30 mouse cellular contexts compared by ENCODE assay signal in genomic region chr11:22669267-22669666, GRCm38 (mm10).
DNase-seq lines count a peak whose midpoint lies in the region; ATAC-seq lines count a peak whose summit lies in the region.
"Had no signal": no experiment of that assay in that cellular context is flagged by ENCODE, and none has a peak within 500 bp of the region (broad histone marks: within the 10 kb centered on the region; RNA-seq: fewer than 3 reads in every experiment).

No protein-coding gene starts in this region.

- H3K4me1 ChIP-seq in stomach, embryonic 16.5 days (ENCODE audit: control insufficient read depth, insufficient read depth, low read length), result 0 out of 2 replicates have a peak, but pooled peaks cover 3% of the 10 kb centered on the region
- H3K4me1 ChIP-seq: embryonic facial prominence, embryonic 12.5 days; intestine, embryonic 15.5 days; lung, embryonic 15.5 days had no signal

- H3K9me3 ChIP-seq in stomach, embryonic 16.5 days (replicated peaks; ENCODE audit: control insufficient read depth, low read length), result no peaks in the 10 kb centered on the region
- H3K9me3 ChIP-seq: embryonic facial prominence, embryonic 12.5 days; forebrain, embryonic 10.5 days; forebrain, embryonic 15.5 days; hindbrain, embryonic 12.5 days; intestine, embryonic 15.5 days; limb, embryonic 13.5 days; lung, embryonic 15.5 days; megakaryocyte, embryonic 14.5 days; midbrain, embryonic 13.5 days had no signal

- ATAC-seq in stomach, embryonic 16.5 days (ENCODE audit: insufficient read depth, low FRiP score), result peak; percentile 57; the same call in 1 of the 2 replicates
- no peak for ATAC-seq in megakaryocyte-erythroid progenitor cell, adult 5-6 weeks (replicated peaks; ENCODE audit: low FRiP score, low TSS enrichment, poor library complexity, severe bottlenecking)
- ATAC-seq: activated CD4-positive, CD25-positive, alpha-beta regulatory T cell, adult 4 months; forebrain, embryonic 15.5 days; hindbrain, postnatal 0 days; intestine, embryonic 15.5 days; midbrain, embryonic 13.5 days had no signal

- no peak overlapping the region for H3K4me3 ChIP-seq in stomach, embryonic 16.5 days (replicated peaks; ENCODE audit: low read length)
- H3K4me3 ChIP-seq: embryonic facial prominence, embryonic 12.5 days; forebrain, embryonic 10.5 days; forebrain, embryonic 15.5 days; gastrocnemius, adult 2 months; hindbrain, embryonic 12.5 days; intestine, embryonic 15.5 days; layer of hippocampus, adult 2 months; left cerebral cortex, adult 2 months; limb, embryonic 13.5 days; lung, embryonic 15.5 days; megakaryocyte, embryonic 14.5 days; midbrain, embryonic 13.5 days had no signal

- no peak overlapping the region for H3K9ac ChIP-seq in stomach, embryonic 16.5 days (ENCODE audit: low read length)
- H3K9ac ChIP-seq: embryonic facial prominence, embryonic 12.5 days; forebrain, embryonic 15.5 days; hindbrain, embryonic 12.5 days; intestine, embryonic 15.5 days; limb, embryonic 13.5 days; lung, embryonic 15.5 days; midbrain, embryonic 13.5 days had no signal

- WGBS in stomach, embryonic 16.5 days, result 69% methylated on average over 4 of the region's 4 CpGs

- DNase-seq in 3134 (ENCODE audit: extremely low read depth, insufficient read length, low spot score) (peak; percentile 53), 416B (ENCODE audit: low read depth) (peak; percentile 61), adipocyte (ENCODE audit: low spot score) (peak; percentile 1)
- no peak for DNase-seq in right cerebral cortex, postnatal 4 days
- DNase-seq in spleen, adult 12 weeks (ENCODE audit: low spot score), result no peak
- DNase-seq: adrenal gland, postnatal 10 days; cerebellum, adult 11 months; cerebellum, adult 9-10 months; cerebellum, postnatal 36 days; gastrocnemius, adult 2 months; kidney, adult 2 months; kidney, postnatal 36 days; spleen, adult 18-20 months; thymus, postnatal 4 days had no signal

- H3K27me3 ChIP-seq in stomach, embryonic 16.5 days (ENCODE audit: control insufficient read depth, insufficient read depth, low read length), result no peaks in the 10 kb centered on the region
- H3K27me3 ChIP-seq: embryonic facial prominence, embryonic 12.5 days; forebrain, embryonic 15.5 days; hindbrain, embryonic 12.5 days; intestine, embryonic 15.5 days; limb, embryonic 13.5 days; lung, embryonic 15.5 days; megakaryocyte, embryonic 14.5 days; midbrain, embryonic 13.5 days had no signal

- no peak overlapping the region for H3K4me2 ChIP-seq in stomach, embryonic 16.5 days (ENCODE audit: low read depth, low read length)
- H3K4me2 ChIP-seq: embryonic facial prominence, embryonic 12.5 days; forebrain, embryonic 15.5 days; hindbrain, embryonic 12.5 days; intestine, embryonic 15.5 days; limb, embryonic 13.5 days; liver, embryonic 11.5 days; lung, embryonic 15.5 days; midbrain, embryonic 13.5 days had no signal

- no peak overlapping the region; the same call in 1 of the 2 replicates for H3K27ac ChIP-seq in stomach, embryonic 16.5 days (ENCODE audit: low read length)
- H3K27ac ChIP-seq: embryonic facial prominence, embryonic 12.5 days; forebrain, embryonic 10.5 days; forebrain, embryonic 15.5 days; gastrocnemius, adult 2 months; hindbrain, embryonic 12.5 days; hindbrain, postnatal 0 days; intestine, embryonic 15.5 days; layer of hippocampus, adult 2 months; left cerebral cortex, adult 2 months; limb, embryonic 13.5 days; lung, embryonic 15.5 days; midbrain, embryonic 13.5 days had no signal

- H3K36me3 ChIP-seq in stomach, embryonic 16.5 days (ENCODE audit: control insufficient read depth, insufficient read depth, low read length), result no peaks in the 10 kb centered on the region
- H3K36me3 ChIP-seq: embryonic facial prominence, embryonic 12.5 days; forebrain, embryonic 10.5 days; forebrain, embryonic 15.5 days; hindbrain, embryonic 12.5 days; intestine, embryonic 15.5 days; limb, embryonic 13.5 days; lung, embryonic 15.5 days; midbrain, embryonic 13.5 days had no signal

Comparison
In these comparisons a context has a peak if more than half of its experiments do, and no peak if none do; other contexts are left out.
1. DNase-seq: peak in 3134 (single experiment), 416B (single experiment) and adipocyte (single experiment); none in right cerebral cortex, postnatal 4 days (single experiment) and spleen, adult 12 weeks (single experiment).